Mouse (Mus musculus): ENCODE measurements at regions not wholly inside any gene's neighbourhood (a gene's known extent, or its start where the extent isn't known, plus 50 kb on each side); places are given as distances from the start of the nearest gene placed in this dataset.

DNA sequence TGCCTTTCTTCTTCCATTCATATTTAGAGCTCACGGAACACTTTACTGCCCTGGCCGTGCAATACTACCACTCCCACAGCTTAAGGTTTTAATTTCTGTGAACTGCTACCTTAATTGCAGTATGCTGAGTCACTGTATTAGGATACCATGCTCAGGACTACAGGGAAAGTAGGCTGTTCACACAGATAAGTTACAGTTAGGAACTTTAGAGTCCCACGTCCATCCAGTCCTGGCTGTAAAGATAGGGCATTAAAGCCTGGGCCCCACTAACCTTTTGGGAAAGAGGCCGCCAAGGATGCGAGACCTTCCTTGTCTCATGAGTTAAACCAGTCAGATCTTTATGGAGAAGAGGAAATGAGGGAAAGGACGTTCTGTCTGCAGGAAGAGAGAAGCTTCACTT, 574.6 kb downstream of the Stpg2 start:
- no peak for DNase-seq (ENCODE audit: low spot score in 2 of 2)

DNA sequence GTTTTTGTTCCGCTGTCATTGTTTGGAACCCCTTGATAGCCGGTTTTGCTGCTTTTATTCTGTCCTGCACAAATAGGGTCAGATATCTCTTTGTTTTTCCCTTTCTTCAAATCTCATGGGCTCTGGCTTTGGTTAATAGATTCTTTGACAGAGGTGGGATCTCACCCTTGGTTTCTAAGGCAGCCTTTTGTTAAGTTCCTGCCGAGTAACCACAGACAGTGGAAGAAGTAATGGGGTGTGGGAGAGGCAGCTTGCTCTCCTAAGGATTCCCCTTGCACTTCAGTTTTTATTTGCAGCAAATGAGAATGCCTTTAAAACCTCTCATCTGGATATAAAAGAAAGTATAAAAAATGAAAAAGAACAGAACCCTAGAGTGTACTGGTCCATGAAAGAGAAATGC, 577.9 kb downstream of the Stpg2 start:
- DNase-seq (ENCODE audit: low spot score in 2 of 2): no peak

DNA sequence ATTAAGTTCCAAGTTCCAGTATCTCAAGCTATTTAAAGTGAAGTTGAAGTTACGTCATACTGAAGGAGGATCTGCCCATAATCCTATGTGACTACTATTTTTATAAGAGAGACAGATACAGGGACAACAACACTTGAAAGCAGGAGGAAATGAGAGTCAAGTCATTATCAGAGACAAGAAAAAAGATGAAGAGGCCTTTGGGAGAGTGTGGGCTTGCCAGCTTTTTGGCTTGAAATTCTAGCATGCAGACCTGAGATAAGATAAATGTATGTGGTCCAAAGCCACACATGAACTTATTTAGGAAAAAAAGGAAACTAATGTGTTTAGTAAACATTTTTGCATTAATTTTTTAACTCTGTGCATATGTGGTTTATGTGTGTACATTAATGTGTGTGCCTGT, 581.0 kb downstream of the Stpg2 start:
- DNase-seq (ENCODE audit: low spot score in 2 of 2): no peak

DNA sequence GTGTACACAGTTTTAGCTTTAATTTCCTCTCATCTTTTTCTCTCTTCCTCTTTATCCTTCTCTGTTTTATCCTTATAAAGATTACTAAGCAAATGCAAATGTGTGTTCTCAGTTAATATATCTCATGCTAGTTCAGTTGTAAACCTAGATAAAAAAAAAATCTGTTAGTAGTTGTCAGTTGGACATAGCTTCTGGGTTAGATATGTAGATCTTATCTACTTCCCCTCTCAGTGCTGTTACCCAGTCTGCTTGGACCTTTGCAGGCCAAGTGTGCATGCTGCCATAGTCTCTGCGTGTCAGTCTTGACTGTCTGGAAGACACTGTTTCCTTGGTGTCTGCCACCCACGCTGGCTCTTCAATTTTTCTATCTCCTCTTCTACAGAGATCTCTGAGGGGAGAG, 583.4 kb downstream of the Stpg2 start:
- no peak for DNase-seq (ENCODE audit: low spot score in 2 of 2)

DNA sequence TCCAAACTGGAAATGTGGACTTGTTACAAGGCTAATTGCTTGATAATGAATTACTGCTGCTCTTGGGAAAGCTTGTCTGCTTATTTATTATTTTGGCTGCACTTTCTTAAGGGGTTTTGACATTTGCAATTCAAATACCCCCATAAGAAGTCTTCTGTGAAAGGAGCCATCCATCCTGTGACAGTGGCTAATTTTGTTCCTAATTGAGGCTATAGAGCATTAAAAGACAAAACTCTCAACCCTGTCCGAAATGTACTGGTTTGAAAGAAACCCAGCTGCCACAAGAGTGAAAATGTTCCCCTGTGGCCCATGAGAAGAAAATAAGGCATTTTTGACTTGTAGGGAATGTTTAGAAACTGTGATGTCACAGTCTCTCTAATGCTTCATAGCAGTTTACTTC, 591.2 kb downstream of the Stpg2 start:
- DNase-seq (ENCODE audit: low spot score in 2 of 2): no peak

DNA sequence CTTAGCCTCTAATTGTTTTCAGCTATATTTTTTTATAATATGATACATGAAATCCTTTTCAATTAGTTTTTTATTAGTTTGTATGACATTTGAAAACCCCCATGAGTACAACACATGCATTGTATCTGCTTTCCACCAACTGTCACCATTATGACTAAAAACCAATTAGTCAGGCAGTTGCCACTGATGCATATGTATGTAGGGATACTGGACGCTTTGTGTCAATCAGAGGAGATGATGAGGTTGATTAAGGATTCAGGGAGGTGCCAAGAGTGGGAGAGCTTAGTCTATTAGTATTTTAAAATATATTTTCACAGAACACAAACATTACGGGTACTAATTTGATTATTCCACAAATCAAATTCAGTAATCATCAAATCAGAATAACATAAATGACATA, 593.6 kb downstream of the Stpg2 start:
- no peak for DNase-seq (ENCODE audit: low spot score in 2 of 2)

DNA sequence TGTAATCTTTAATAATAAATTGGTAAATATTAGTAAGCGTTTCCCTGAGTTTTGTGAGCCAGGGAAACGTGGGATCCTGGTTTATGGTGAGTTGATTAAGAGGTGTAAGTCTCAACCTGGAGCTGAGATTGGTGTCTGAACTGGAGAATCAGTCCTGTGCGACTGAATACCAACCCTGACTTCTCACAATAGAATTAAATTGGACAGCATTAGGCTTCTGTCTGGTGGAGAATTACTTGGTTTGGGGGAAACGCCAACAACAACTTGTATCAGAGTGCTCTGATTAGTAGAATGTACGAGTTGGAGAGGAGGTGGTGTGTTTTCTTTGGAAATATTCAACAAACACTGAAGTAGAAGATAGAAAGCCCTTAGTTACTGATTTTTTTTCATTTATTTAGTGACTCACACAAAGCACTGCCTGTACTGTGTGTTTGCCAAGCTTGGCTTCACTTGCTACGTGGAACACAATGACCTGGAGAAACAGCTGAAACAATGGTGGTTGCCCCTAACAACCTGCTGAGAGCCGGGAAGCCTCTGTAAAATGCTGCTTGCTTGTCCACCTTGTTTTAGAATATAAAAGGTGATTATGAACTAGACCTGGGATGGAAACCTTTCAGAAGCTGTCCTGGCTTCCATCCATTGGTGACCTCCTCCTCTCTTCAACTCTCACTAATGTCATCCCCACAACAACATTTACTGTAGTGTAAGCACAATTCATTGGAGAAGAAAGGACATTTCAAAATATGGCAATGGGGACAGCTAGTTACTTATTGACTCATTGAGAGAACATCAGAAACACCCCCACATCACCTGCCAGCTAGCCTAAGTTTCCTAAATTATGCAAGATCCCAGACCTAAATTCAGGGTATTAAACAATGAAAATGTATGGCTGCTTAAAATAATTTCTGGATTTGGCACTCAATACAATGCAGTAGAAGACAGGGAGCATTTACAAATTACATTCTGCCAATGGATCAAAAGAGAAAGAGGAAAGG, 597.5 kb downstream of the Stpg2 start:
- DNase-seq (ENCODE audit: low spot score in 2 of 2): peak in 1 of 2 experiments; percentile 11

DNA sequence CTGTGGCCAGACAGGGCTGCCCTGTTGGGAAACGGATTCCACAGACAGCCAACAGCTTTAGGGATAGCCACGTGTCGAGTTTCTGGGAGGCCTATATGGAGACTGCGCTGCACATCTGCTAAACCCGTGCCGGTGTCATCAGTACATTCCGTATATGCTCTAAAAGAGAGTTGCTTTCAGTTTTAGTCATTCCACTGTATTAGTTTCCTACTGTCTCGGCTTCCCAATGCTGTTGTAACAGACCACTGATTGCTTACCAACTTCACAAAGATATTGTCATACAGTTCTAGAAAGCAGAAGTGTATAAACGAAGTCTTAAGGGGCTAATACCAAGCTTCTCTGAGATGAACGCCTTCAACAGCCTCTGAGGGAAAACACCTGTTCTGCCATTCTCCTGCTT, 622.5 kb downstream of the Stpg2 start:
- no peak for DNase-seq (ENCODE audit: low spot score in 2 of 2)

DNA sequence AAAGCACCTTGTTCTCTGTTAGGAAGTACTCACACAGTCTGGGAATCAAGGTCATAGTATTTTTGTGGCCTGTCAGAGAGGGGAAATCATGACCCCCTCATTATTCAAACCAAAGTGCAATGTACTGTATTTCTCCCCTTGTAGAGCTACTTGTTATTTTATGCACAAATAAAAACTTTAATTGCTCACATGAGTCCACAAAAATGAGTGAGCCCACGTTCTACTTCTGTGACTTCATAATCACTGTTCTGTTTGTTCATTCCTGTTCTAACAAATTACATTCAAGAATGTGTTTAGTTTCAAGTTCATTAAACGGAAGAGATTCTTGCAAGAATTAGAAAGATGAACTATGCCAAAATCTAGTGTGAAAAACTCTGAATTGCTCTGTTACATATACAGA, 623.1 kb downstream of the Stpg2 start:
- no peak for DNase-seq (ENCODE audit: low spot score in 2 of 2)

DNA sequence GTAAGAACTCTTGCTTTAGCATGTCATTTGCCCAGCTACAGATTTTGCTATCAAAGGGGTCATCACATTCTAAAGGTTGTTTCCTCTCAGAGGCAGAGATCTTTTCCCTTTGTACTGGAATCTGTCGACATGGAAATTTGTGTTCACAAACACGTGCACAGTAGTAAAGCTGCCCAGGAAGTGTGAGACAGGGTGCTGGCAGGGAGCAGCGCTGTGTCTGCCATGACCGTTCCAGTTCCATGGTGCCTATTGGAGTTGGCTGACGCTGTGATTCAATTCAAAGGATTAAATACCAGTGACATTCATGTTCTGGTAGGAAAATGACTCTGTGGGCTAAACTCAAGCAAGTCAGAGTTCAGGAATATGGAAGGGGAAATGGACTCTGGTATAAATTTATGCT, 627.1 kb downstream of the Stpg2 start:
- DNase-seq (ENCODE audit: low spot score in 2 of 2): no peak

DNA sequence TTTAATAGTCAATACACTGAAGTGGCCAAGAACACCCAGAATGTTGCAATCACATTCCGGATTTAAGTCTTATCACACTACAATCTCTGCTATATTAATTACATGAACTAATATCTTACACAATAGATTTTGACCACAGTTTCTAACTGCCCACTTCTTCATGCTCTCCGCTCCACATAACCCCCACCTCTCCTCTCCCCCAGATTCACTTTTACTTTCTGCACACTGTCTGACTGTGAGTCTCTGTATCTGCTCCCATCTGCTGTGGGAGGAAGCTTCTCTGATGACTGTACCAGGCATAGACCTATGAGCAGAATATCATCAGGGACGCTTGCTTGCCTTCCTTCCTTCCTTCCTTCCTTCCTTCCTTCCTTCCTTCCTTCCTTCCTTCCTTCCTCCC, 636.5 kb downstream of the Stpg2 start:
- no peak for DNase-seq (ENCODE audit: low spot score in 2 of 2)

DNA sequence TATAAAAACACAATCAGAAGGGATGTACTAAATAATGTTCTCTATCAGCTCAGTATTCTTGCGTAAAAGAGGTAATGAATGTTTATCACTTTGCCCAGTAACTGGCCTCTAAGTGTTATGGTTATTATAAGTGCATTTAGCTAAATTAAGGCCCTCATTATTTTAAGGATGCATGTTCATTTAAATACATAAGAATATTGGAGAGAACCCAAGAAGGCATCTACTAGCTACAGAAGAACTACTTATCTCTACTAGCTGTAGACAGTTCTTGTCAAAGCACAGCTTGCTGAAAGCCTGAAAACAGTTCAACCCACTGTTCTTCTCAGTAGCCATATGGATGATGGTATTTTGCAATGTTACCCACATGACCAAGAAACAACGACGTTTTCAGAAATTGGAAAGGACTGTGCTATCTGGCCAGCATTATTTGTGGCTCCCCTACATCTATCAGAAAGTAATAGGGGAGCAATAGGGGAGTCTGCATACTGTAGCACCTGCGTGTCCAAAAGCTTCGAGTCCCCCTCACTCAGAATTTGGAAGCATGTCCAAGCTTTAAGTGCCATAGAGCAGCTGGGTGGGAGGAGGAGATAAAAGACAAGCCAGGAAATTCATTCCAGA, 637.6 kb downstream of the Stpg2 start:
- no peak for DNase-seq (ENCODE audit: low spot score in 2 of 2)

DNA sequence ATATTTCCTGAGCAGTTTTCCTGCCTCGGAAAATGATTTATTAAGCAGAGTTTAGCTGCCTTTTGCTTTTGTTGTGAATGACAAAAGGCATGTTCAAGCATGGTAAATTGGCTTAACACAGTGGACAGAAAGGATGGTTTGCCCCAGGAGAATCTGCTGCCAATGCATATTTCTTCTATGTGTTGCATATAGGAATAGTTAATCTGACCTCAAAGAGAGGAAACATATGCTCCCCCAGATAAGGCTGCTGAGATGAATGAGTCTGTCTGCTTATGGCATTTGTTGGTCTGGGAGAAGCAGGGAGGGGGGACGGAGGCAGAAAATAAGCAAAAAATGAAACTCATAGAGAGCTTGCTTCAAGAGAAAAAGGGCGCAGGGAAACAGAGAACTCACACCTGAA, 638.9 kb downstream of the Stpg2 start:
- DNase-seq (ENCODE audit: low spot score in 2 of 2): no peak

DNA sequence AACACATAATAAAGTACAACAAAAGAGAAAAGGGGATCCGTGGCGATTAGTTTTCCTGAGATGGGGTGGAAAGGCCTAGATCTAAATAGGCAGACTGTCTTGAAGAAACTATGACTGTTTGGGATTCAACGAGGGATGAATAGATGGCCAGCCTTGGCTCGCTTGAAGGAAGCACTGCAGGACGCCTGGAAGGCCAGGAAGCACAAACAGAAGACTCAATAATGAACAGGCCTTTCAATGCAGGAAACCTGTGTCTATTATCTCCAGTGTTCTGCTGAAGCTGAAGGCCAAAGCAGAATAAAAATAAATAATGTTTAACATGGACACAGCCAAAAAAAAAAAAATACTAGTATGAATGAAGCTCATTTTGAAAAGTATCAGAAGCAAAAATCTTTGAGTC, 642.3 kb downstream of the Stpg2 start:
- no peak for DNase-seq (ENCODE audit: low spot score in 2 of 2)

DNA sequence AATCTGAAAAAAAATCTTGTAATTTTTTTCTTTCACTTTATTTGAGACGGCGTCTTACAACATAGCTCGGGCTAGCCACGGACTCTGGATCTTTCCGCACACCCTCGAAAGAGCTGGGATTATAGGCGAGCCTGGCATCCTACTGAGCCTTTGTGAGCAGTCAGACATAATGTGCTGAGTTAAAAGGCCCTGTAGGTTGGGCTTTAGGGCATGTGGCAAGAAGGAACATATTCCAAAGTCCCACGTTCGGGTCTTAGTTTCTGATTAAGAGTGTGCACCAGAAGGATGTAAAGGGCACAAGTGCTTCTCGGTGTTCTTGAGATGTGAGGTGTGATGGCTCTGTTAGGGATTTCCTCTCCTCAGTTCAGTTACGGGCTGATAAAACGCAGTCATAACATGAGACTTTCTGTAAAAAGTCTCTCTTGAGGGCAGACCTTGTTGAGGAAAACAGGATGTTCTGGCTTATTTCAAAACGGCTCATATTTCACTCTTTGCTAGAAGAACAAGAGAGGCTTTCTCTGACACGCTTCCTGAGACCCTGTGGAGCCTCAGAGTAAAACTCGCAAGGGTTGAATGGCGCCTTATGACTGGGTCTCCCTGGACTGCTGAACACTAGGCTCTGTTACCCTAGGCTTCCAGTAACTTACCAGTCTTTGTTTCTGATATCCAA, 654.6 kb downstream of the Stpg2 start:
- no peak for DNase-seq (ENCODE audit: low spot score in 2 of 2)

DNA sequence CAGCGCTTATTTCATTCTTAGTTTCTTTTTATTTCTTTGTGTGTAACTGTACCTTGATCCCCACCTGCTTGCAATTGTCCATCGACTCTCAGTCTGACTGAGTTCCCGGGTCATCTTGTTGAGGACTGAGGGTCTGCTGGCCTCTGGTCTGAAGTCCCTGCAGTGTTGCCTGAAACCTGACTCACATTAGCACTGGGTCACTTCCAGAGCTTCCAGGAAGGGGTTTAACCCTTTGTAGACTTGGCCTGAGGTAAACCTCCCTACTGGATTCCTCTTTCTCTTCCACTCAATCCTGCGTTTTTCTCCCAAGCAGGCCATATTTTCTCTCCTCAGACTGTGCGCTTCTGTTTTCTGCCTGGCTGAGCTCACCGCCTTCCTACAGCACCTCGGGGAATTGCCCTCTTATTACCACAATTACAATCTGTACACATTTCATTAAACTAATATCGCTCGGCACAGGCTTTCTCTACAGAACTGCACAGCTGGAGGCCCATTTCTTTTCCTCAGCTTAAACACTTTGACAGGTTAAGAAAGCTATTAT, 655.4 kb downstream of the Stpg2 start:
- no peak for DNase-seq (ENCODE audit: low spot score in 2 of 2)

DNA sequence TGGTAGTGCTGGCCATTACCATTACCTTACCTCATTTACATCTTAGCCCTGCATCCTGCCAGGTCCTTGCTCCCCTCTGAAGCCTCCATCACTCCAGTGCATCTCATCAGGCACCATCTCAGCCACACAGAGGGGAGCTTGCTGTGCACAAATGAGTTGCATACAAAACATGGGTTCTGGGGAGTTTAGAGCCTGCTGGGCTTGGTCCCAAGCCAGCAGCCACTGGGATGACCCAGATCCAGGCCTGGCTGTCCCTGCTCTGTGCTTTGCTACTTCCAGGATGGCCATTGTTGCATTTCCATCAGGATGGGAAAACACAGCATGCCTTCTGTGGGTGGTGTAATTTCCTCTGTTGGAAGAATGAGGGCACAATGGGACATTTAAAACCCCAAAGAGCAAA, 660.8 kb downstream of the Stpg2 start:
- DNase-seq (ENCODE audit: low spot score in 2 of 2): no peak

DNA sequence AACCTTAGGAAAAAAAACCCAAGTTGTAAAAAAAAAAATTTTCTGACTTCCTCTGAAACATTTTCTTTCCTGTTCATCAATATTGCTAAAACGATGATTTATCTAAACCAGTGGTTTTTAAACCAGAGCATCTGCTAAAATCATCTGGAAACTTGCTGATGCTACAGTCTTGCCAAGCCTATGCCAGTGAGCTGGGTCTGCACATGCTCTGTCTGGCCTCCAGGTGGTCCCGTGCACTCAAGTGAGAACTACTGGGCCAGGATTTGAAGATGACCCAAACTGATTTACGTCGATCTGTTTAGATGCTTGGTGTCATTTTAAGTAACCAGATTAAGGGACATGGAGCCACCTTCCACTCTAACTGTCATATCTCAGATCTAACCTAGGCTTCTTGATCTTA, 661.5 kb downstream of the Stpg2 start:
- DNase-seq (ENCODE audit: low spot score in 2 of 2): no peak

DNA sequence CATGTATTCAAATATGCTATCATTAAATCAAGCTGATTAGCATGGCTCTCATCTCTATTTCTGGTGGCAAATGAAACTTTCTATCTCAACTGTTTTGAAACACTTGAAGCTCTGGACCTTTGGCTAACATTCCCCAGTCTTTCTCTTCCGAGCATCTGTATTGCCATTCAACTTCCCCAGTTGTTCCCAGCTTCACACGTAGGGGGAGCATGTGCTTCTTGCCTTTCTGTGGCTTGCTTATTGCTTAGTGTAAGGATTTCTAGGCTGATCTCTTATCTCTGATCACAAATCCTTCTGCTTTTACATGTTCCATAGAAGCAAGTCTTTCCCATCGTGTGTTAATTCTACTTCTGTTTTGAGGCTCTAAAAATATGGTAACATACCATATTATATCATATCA, 662.0 kb downstream of the Stpg2 start:
- DNase-seq (ENCODE audit: low spot score in 2 of 2): no peak

DNA sequence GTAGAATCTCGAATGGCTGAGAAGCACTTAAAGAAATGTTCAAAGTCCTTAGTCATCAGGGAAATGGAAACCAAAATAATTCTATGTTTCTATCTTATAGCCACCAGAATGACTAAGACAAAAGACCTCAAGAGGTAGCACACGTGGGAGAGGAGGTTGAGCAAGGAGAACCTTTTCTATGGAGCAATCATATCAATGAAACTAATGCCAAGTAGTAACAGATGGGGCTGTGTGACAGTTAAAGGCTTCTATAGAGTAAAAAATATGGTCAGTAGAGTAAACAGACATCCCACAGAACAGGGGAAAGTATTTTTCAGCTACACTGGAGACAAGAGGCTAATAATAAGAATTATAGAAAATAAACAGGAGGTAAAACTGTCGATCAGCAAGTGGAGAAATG, 664.3 kb downstream of the Stpg2 start:
- no peak for DNase-seq (ENCODE audit: low spot score in 2 of 2)

DNA sequence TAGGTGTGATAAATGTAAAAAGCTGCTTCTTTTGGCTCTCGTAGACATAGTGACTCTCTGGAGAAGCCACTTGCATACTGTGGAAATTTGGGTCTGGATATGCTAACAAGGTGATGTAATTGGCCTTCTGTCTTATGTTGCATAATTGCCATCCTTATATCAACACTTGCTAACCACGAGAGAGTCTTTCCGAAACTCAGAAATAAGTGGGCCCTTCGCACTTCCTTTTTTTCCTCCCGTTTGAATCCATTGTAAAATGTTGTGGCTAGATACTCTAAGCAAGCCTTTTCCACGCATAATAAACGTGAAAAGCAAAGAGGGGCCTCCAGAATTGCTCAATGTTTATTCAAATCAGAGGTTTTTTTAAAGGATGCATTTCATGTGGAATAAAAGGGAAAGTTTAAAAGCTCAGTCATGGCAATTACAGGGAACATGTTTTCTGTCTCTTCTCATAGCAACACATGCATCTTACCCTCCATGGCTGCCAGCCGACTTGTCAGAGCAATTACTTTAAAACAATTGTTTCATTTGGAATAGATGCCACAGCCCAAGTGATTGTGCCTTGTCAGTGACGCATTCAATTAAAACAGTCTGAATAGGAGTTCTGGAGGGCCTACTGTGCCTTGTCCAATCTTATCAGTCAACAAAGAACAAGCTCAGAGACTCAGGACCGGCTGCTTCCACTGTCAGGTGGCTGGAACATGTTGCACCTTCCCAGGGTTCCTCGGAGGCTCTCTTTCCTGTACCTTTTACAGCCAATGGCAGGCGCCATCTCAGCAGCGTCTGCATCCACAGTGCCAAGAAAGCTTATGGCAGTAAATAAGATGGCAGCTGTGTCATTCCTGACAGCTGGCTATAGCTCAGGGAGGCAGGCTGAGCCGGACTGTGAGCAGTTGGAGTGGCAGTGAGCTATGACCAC, 680.7 kb downstream of the Stpg2 start:
- peak in 1 of 2 experiments; percentile 5 for DNase-seq (ENCODE audit: low spot score in 2 of 2)
